In genomic region chr11:3494857-3495256, GRCm38 (mm10) we compare ENCODE assay signal across 22 mouse cellular contexts. TPM values are rescaled to one million over a fixed set of nuclear protein-coding genes. Genes with fewer than 3 reads are reported as not detected.
DNase-seq lines count a peak whose midpoint lies in the region; ATAC-seq lines count a peak whose summit lies in the region.
"Had no signal": no experiment of that assay in that cellular context is flagged by ENCODE, and none has a peak within 500 bp of the region (broad histone marks: within the 10 kb centered on the region; RNA-seq: fewer than 3 reads in every experiment).

No protein-coding gene starts in this region.

- 77% methylated on average over 17 of the region's 17 CpGs for WGBS in embryonic facial prominence, embryonic 10.5 days
- 79% methylated on average over 17 of the region's 17 CpGs for WGBS in limb, embryonic 12.5 days

- H3K4me3 ChIP-seq in embryonic facial prominence, embryonic 10.5 days, result no peak overlapping the region
- H3K4me3 ChIP-seq in limb, embryonic 12.5 days (replicated peaks), result no peak overlapping the region
- H3K4me3 ChIP-seq: embryonic facial prominence, embryonic 15.5 days; forebrain, embryonic 13.5 days; myocyte had no signal

- H3K9ac ChIP-seq in limb, embryonic 12.5 days (replicated peaks), result 0 out of 2 replicates have a peak overlapping the region, but pooled peaks have one; percentile 34
- H3K9ac ChIP-seq: embryonic facial prominence, embryonic 15.5 days; forebrain, embryonic 13.5 days had no signal

- no peaks in the 10 kb centered on the region for H3K9me3 ChIP-seq in embryonic facial prominence, embryonic 10.5 days
- H3K9me3 ChIP-seq in limb, embryonic 12.5 days, result no peaks in the 10 kb centered on the region
- H3K9me3 ChIP-seq: embryonic facial prominence, embryonic 15.5 days; forebrain, embryonic 13.5 days; G1E had no signal

- peaks cover 23% of the 10 kb centered on the region for H3K4me1 ChIP-seq in embryonic facial prominence, embryonic 10.5 days
- H3K4me1 ChIP-seq in limb, embryonic 12.5 days (replicated peaks), result 0 out of 2 replicates have a peak, but pooled peaks cover 7% of the 10 kb centered on the region
- H3K4me1 ChIP-seq: embryonic facial prominence, embryonic 15.5 days; forebrain, embryonic 13.5 days had no signal

- DNase-seq in frontal cortex, postnatal 25 days (ENCODE audit: low spot score in 2 of 2), result no peak
- DNase-seq in layer of hippocampus, adult 9-11 months, result peak; percentile 55
- DNase-seq in layer of hippocampus, postnatal 25 days (ENCODE audit: extremely low spot score in 1 of 2, low spot score in 1 of 2), result no peak
- DNase-seq in embryonic facial prominence, embryonic 10.5 days (ENCODE audit: low spot score), result no peak
- DNase-seq in heart, adult 9 months (ENCODE audit: low spot score in 2 of 2), result no peak
- no peak for DNase-seq in spleen, adult 18-20 months
- DNase-seq: adrenal gland, postnatal 14 days; B cell, adult 2 months; cerebellum, postnatal 36 days; heart, adult 11 months; kidney, postnatal 10 days; lung, adult 18-20 months; lung, postnatal 36 days; thymus, adult 18-20 months had no signal

- H3K4me2 ChIP-seq in limb, embryonic 12.5 days, result no peak overlapping the region
- H3K4me2 ChIP-seq: embryonic facial prominence, embryonic 15.5 days; forebrain, embryonic 13.5 days; midbrain, embryonic 11.5 days had no signal

- peak overlapping the region; percentile 60; the same call in 1 of the 2 replicates for H3K27ac ChIP-seq in embryonic facial prominence, embryonic 10.5 days (replicated peaks)
- no peak overlapping the region for H3K27ac ChIP-seq in limb, embryonic 12.5 days
- H3K27ac ChIP-seq: embryonic facial prominence, embryonic 15.5 days; forebrain, embryonic 13.5 days had no signal

- no peaks in the 10 kb centered on the region for H3K36me3 ChIP-seq in embryonic facial prominence, embryonic 10.5 days (replicated peaks)
- H3K36me3 ChIP-seq in limb, embryonic 12.5 days, result no peaks in the 10 kb centered on the region
- H3K36me3 ChIP-seq: embryonic facial prominence, embryonic 15.5 days; G1E had no signal

- peak; percentile 69; the same call in 1 of the 2 replicates for ATAC-seq in frontal cortex, adult (ENCODE audit: low TSS enrichment)
- no peak for ATAC-seq in limb, embryonic 12.5 days (ENCODE audit: insufficient number of reproducible peaks, insufficient read depth, low FRiP score, low TSS enrichment, low read depth)
- ATAC-seq: forebrain, embryonic 13.5 days had no signal

- H3K27me3 ChIP-seq in embryonic facial prominence, embryonic 10.5 days (replicated peaks; ENCODE audit: low read depth, poor library complexity, severe bottlenecking), result no peaks in the 10 kb centered on the region
- no peaks in the 10 kb centered on the region for H3K27me3 ChIP-seq in limb, embryonic 12.5 days
- H3K27me3 ChIP-seq: embryonic facial prominence, embryonic 15.5 days; forebrain, embryonic 13.5 days had no signal

RNA-seq across cellular contexts. Expression of gene Pla2g3, which starts 6.8 kb away (rescaled TPM):
- 1 to 10 TPM; 1.9 to 2.1 TPM for total RNA-seq in layer of hippocampus, postnatal 25 days (2021)
- 1.6 and 2.0 TPM in 2 replicates for polyA plus RNA-seq in embryonic facial prominence, embryonic 10.5 days (2016; fragmentation: Nextera tagmentation; extraction: Ambion mirVana)
- polyA plus RNA-seq in limb, embryonic 12.5 days (2016; fragmentation: Nextera tagmentation; extraction: Ambion mirVana), result 0.45 and 0.53 TPM in 2 replicates
- total RNA-seq: gastrocnemius, adult 18-20 months had no signal
- polyA plus RNA-seq: G1E had no signal

RNA-seq across cellular contexts. Expression of gene Inpp5j, which starts 9.8 kb away (rescaled TPM):
- 10 to 100 TPM; 76.9 to 78.3 TPM for total RNA-seq in layer of hippocampus, postnatal 25 days (2021)
- polyA plus RNA-seq in embryonic facial prominence, embryonic 10.5 days (2016; fragmentation: Nextera tagmentation; extraction: Ambion mirVana), result 0.13 and 0.25 TPM in 2 replicates
- 0.10 TPM in 1 of 2 replicates, not detected in the other for polyA plus RNA-seq in limb, embryonic 12.5 days (2016; fragmentation: Nextera tagmentation; extraction: Ambion mirVana)
- polyA plus RNA-seq: G1E had no signal

RNA-seq across cellular contexts. Expression of gene Selenom, which starts 19.6 kb away (rescaled TPM):
- total RNA-seq in layer of hippocampus, postnatal 25 days (2021), result 100 to 1,000 TPM; 204 to 221 TPM
- 39.3 and 50.2 TPM in 2 replicates for polyA plus RNA-seq in embryonic facial prominence, embryonic 10.5 days (2016; fragmentation: Nextera tagmentation; extraction: Ambion mirVana)
- 79.4 and 80.2 TPM in 2 replicates for polyA plus RNA-seq in limb, embryonic 12.5 days (2016; fragmentation: Nextera tagmentation; extraction: Ambion mirVana)
- total RNA-seq: G1E had no signal
- polyA plus RNA-seq: G1E had no signal

RNA-seq across cellular contexts. Expression of gene Rnf185, which starts 42.7 kb away (rescaled TPM):
- total RNA-seq in layer of hippocampus, postnatal 25 days (2021), result 10 to 100 TPM; 25.2 to 28.0 TPM
- polyA plus RNA-seq in embryonic facial prominence, embryonic 10.5 days (2016; fragmentation: Nextera tagmentation; extraction: Ambion mirVana), result 37.6 and 40.2 TPM in 2 replicates
- 35.4 and 36.8 TPM in 2 replicates for polyA plus RNA-seq in limb, embryonic 12.5 days (2016; fragmentation: Nextera tagmentation; extraction: Ambion mirVana)

RNA-seq across cellular contexts. Expression of gene Smtn, which starts 45.6 kb away (rescaled TPM):
- total RNA-seq in layer of hippocampus, postnatal 25 days (2021), result 1 to 10 TPM; 8.8 to 8.9 TPM
- 40.5 and 42.6 TPM in 2 replicates for polyA plus RNA-seq in embryonic facial prominence, embryonic 10.5 days (2016; fragmentation: Nextera tagmentation; extraction: Ambion mirVana)
- polyA plus RNA-seq in limb, embryonic 12.5 days (2016; fragmentation: Nextera tagmentation; extraction: Ambion mirVana), result 46.4 and 46.8 TPM in 2 replicates
- total RNA-seq: G1E had no signal
- polyA plus RNA-seq: G1E had no signal
